Mouse (Mus musculus) lung, adult 18-20 months (tissue): ENCODE data around the gene Gm20388.
"Not testable (repeated sequence)": the region's sequence is repeated elsewhere in the genome, so short reads cannot be mapped to it uniquely, and the experiment has no call there.

Experiments
- DNase-seq, 2 experiments: peaks; one replicate each; pipeline ENCODE4 v3.0.0; 2022; ENCODE audit warnings: mixed read lengths in 2 of 2

Gm20388 gene

DNA sequence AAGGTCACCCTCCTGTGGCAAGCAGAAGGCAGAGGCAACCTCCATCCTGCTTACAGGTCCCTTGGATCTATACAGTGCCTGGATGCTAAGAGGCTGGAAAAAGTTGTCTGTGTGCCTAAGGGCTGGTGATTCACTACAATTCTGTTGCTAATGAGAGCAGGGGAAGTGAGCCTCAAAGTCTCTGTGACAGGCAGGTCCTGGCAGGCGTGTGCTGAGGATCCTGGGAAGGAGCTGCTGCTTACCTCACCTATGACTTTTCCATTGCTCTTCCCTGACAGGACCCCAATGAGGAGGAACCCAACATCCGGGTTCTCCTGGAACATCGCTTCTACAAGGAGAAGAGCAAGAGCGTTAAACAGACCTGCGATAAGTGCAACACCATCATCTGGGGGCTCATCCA is 3543.3 kb downstream of the Gm20388 start:
- DNase-seq: no peak

DNA sequence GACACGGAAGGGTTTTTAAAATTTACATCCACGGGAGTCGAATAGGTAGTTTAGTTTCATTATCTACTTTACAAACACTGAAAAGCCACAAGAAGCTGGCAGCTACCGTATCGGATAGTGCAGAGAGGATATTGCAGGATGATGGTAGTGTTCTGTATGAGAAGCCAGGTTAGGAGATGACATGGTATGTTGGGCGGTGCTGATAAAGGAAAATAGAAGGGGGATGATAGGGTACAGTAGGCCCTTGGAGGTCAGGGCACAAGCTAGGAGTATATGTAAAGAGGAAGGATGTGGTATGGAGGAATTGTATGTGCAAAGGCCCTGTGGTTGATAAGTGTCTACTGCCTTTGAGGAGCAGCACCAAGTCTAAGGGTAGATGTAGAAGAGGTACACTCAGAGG is 3543.9 kb downstream of the Gm20388 start:
- no peak for DNase-seq

DNA sequence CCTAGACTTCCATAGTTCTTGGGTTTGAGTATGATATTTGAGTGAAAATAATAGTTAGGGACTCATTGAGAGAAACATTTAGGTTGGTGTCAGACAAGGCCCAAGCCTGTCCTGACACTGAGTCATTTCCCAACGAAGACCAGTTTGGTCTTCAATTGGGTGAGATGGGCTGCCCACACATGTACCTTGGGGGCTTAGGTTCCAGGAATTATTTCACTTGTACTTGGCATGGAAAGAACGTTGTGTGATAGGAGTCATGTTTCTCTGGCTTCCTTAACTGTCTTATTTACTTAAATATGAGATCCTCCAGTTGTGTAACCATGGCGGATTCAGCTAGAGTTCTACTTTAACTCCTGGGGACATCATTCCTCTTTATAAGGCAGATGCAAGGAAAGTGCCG is 3553.0 kb downstream of the Gm20388 start:
- DNase-seq: no peak

DNA sequence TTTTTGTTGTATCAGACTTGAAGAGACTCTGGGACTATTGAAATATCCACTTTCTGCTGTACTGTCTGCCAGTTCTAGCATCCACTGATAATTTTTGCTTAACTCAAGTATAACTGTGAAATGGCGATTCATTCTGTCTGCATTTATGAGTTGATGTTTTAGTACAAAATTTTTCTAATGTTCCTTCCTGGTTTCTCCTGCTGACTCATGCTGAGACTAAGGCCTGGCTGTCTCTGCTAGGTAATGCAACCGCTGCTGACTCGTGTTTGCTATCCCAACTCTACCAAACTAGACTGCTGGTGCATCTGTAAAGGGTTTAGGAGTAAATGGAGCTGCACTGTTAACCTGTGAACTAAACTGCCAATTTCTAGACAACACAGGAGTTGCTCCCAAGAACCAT is 3556.8 kb downstream of the Gm20388 start:
- DNase-seq: no peak

DNA sequence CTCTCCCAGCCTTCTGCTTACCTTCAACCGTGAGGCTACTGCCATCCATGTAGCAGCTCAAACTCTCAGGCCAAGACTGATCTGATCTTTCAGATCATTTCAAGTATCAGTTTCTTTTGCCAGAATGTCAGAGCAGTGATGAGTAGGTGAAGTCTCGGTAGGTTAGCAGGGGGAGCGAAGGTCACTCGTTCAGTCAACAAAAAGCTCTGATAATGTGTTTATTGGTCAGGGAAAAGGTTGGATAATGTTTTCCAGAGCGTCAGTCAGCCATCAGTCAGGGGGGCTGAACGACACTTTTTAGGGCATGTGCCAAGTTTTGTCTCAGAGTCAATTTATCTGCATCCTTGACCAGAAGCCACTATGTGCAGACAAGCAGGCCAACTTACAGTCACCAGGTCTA is 3562.3 kb downstream of the Gm20388 start:
- DNase-seq: not testable (repeated sequence)

DNA sequence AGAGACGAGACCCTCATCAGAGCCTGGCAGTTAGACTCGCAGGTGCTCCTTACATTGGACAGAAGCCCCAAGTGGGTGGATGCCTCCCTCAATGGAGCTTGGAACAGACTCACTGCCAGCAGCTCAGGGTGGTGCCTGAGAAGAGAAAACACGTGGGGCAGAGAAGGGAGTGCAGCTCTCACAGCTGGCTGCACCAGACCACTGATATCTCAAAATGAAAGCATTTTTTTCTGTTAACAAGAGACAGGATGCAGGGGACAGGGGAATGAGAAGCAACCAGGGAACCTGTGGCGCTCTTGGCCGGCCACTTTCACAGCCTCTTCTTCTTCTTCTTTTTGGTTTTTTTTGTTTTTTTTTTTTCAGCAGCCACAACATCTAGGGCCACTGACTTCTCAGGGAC is 3563.9 kb downstream of the Gm20388 start:
- not testable (repeated sequence) for DNase-seq

DNA sequence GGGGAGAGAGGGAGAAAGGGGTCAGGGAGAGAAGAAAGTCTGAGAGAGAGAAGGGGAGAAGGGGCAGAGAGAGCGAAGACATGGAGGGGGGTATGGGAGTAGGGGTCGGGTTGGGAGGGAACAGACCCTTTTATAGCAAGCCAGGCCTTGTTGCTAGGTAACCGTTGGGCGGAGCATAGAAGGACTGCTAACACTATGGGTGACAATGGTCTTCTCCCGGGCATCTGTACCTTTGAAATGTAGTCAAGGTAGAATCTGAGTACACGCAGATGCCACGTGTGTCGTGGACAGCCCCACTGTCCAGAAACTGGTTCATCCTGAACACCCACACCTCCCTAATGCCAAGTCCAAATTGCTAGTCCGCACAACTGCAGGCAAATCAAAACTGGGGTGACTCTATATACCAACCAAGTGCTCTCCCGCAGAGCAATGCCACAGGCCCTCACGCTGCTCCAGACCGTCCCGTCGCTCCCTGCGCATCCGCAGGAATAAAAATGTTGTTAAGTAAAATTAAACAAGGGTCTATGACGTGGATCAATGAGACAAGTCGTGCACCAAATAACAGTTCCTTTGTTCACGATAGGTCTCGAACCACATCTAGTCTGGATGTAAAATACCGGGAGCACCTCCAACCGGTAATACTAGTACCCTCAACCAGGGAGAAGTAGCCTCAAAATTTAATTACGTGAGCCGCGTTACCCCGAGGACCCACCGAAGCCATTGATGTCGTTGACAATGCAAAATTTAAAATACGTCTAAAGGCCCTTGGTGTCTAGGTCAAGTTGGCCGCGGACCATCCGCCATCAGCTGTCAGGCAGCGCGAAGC is 3566.5 kb downstream of the Gm20388 start:
- peak; percentile 9 to 12 for DNase-seq

DNA sequence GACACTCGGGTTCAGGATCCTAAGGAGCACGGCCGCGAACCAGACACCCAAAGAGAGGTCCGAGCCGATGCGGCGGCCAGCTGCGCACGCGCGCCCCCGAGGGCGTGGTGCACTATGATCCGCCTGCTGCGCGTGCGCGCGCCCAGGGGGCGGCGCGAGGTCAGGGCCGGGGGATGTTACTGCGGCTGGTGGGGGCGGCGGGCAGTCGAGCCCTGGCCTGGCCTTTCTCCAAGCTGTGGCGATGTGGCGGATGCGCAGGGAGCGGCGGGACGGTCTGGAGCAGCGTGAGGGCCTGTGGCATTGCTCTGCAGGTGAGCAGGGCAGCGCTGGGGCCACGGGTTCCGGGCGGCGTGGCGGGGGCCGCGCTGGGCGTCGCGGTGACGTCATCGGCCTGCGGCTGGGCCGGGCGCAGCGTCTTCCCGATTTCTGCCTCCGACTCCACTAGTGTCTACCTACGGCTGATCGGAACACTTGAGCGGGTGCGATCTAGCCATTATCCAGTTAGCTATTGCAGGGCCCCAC is 3567.2 kb downstream of the Gm20388 start, which contains the start of gene Afg3l1:
TSS of gene Afg3l1 (plus strand) at position 167 of the 522 bp plus-strand sequence.
- DNase-seq: peak; percentile 91 to 92

DNA sequence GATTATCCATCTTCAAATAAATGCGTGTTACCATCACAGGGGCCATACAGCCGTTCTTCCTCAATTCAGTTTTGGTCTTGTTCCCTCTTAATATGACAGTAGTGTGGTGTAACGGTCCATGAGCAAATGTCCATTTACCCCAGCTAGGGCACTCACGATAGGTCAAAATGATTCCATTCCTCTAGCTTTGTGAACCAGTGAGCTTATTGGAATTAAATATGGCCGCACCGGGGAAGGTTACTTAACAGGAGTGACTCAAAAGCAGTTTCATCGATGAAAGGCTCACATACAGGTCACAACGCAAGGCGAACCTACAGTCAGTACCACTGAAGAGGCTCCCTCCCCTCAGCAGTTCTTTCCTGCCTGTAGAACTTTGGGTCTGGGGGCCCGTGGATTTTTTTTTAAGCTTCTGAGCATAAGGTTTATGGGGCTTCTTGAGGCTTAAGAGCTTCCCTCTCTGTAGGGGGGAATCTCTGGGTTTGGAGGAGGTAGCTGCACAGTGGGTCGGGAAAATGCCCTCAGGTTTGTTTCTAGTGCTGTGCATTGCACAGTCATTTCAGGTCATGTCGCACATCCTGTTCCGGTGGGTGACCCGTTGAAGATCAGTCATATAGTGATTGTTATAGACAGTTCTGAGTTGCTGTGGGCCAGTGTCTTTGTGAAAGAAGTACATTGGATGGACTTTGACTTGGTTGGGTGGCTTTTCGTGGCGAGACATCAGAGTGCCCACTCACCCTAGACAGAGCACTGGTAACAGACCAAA is 3568.0 kb downstream of the Gm20388 start:
- DNase-seq: no peak

DNA sequence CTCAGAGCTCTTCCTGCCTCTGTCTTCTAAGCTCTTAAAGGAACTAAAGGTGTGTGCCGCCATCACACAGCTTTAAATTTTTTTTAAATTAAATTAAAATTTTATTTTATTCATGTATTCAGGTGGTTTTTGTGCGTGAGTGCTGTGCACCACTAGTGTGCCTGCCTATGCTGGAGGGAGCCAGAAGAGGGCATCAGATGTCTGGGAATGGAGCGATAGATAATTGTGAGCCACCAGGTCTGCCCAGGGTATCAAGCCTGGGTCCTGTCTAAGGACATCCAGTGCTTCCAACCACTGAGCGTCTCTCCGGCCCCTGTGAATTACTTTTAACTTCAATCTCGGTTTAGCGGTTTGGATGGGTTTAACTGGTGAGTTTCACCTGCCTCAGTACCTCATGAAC is 3572.0 kb downstream of the Gm20388 start:
- DNase-seq: no peak

DNA sequence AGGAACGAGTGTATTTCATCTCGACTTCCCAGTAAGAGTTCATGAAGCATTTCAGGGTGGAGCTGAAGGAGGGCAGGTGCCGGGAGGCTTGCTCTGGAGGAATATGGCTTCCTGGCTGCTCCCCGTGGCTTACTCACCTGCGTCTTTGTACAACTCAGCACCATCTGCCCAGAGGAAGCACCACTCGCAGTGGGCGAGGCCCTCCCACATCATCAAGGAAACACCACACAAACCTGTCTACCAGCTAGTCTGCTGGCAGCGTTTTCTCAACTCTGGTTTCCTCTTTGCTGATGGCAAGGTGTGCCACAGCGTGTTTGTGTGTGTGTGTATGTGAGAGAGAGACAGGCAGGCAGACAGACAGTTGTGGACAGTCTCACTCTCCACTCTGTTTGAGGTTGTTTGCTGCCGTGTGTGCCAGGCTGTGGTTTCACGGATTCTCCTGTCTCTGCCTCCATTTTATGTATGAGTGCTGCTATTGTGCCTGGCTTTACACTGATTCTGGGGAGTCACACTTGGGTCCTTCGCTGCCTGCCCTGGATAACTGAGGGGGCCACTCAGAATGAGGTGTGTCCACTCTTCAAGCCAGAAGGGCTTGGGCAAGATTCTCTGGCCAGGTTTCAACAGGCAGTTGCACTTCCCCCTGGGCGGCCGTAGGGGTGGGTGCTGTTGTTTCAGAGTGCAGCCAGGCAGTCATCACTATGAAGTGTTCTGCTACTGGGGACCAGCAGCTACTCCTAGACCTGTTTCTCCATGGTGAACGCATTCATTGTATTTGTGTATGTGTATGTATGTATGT is 3580.8 kb downstream of the Gm20388 start:
- DNase-seq: peak in 1 of 2 experiments; percentile 43

DNA sequence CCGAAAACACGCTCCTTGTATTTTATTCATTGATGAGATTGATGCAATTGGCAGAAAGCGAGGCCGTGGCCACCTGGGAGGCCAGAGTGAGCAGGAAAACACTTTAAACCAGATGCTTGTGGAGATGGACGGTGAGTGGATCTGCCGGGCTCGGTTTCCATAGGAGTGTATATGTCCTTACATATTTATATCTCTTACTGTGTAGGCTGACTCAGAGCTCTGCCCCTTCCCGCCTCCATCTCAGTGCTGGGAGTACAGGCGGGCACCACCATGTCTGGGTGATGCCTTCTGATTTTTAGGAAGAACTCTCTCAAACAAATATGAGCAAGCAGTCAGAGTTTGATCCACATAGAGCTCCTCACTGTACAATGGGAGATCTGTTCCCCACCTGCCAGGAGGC is 3582.3 kb downstream of the Gm20388 start:
- no peak for DNase-seq

DNA sequence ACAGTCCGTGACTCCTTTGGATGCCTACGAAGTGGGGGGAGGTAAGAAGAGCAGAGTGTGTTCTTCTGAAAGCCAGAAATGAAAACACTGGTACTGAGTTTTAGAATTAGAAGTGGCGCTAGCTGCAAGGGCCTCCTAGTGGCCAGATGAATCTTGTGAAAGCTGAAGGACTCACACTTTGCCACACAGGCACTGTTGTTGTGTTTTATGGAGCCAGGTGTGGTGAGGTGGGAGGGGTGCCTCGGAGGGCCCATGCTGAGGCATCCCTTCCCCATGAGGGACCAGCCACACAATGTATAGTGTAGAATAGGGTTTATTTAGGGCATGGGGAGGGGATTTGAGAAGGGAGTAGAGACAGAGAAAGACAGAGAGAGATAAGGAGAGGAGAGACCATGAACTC is 3587.1 kb downstream of the Gm20388 start:
- DNase-seq: no peak

DNA sequence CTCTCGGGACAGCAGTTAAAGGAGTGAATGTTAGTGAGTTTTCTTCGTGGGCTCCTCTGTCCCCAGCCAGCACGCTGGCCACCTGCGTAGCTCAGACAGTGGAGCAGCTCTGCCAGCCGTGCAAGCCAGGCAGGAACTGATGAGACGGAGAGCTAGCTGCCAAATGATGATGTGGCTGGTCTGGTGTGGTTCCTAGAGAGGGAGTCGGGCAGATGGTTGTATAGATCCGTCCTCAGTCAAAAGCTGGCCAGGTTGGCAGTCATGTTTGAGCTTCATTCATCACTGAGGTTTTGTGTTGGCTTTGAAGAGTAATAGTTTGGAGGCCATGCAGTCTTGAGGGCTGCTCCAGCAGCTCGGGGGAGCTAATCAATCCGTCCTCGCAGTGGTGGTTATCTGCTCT is 3588.3 kb downstream of the Gm20388 start:
- no peak for DNase-seq

DNA sequence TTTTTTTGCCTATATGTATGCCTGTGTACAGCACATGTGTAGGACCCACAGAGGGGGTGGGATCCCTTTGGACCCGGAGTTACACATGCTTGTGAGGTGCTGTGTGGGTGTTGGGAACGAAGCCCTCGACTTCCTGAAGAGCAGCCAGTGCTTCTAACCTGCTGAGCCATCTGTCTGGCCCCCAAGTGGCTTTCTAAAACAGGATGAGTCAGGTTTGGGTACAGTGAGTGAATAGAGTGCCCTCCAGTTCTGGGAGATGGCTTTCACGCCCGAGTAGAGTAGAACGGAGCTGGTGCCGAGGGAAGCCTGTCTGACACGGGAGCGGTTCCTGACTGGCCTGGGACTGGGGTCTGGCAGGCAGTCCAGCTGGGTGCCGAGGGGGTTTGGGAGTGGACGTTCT is 3588.9 kb downstream of the Gm20388 start:
- no peak for DNase-seq

DNA sequence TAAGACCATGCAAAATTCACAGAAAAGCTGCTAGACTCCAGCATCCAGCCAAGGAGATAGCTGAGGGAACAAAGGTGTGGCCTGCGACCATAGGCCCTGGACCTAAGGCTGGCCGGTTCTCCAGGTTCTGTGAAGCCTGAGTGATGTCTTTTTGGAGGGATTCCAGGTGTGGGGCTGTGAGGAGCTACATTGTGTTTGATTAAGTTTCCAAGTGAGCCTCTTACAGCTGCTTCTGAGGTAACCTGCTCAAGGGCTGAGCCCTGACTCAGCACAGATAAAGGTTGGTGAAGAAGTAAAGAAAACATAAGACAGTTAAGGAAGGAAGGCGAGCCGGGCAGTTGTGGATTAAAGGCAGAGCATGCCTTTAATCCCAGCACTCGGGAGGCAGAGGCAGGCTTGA is 3591.6 kb downstream of the Gm20388 start:
- DNase-seq: peak in 1 of 2 experiments; percentile 30

DNA sequence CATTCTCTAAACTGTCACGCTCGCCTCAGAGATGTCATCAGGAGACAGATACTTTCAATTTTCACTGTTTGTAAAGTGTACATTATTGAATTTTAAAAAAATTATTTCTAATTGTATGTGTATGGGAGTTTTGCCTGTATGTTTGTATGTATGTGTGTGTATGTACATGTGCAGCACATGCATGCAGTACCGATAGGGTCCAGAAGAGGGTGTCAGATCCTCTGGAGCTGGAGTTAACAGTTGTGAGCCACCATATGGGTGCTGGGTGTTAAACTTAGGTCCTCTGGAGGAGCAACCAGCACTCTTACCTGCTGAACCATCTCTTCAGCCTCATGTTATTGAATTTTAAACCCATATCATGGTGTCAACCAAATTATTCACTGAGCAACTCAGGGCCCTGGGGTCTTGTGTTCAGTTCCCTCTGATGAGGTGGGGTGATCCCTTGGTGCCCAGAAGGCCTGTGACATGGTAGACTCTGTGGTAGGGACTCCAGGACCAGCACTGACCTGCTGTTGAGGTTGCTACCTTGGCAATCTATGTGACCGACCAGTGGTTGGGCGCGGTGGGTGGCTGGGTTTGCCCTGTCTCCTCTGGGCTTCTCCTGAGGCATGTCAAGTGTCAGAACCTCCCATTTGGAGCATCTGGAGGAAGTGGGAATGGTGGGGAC is 3593.3 kb downstream of the Gm20388 start:
- DNase-seq: no peak

DNA sequence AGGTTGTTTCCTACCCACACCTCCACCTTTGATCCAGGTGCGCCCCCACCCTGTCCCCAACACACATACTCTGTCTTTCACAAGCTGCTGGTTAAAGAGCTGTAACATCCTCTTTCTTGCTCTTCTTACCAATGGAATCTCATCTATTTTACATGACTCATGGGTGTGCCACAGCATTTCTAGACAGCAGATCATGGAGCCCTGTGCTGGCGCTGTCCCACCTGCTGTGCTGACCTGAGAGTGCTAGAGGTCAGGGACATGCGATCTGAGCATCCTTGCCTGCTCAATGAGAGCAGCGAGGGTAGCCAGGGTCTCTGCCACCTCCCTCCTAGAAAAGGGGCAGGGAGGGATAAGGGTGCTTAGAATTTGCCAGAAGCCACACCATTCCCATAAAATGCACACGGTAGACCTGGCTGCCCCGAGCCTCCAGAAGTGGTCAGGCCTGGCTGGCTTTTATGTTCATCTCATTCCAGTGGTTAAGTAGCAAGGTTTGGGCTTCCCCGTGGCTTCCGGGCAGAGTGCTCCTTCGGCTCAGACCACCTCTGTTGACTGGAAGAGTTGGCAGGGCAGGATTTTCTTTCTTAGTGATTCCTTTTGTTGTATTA is 3594.1 kb downstream of the Gm20388 start:
- DNase-seq: no peak

DNA sequence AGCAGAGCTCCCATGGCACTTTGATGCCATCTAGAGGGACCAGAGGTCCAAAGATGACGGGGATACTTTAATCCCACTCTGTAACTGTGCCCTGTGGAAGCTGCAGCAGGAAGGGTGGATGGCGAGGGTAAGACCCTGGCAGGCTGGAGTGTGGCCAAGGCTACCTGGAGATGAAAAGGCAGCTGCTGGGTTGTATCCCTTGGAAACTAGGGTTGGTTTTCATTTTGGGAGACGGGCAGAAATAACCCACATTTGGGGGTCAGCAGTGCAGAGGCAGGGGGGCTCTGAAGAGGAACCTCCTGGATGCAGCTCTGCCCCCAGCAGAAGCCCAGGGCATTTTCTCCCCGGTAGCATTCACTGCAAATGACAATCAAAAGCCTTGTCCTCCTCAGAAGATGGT is 3594.6 kb downstream of the Gm20388 start:
- DNase-seq: no peak

DNA sequence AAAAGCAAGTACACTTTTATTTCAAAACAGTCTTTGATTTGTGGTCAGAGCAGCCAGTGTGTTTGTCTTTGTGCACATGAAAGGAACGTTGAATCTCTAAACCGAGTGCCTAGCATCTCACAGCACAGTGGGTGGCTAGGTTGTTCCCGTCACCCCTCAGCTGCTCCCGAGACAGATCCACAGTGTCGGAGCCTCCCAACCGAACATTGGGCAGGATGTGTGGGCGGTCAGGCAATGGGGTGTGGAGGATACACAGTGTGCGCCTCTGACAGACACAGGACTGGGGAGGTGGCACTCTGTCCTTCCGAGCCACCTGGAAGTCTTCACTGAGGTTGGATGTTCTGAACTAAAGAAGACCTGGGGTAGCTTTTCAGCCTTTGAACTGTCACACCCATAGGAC is 3595.1 kb downstream of the Gm20388 start:
- no peak for DNase-seq

DNA sequence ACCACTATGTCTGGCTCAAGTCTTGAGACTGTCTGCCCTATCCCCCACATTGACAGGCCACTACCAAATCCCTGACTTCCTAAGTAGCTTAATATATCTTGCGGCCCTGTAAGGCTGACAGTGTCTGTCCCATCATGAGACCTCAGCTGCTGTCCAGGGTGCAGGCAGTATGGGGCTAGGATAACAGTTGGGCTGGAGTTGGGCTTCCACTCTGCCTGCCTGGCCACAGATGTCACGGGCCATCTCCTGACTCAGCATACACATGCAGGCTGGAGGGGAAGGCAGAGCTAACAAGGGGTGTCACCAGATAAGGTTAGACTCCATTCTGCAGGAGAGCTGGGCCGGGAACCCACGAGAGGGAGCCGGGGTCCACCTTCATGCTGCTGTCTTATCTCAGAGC is 3596.5 kb downstream of the Gm20388 start:
- DNase-seq: no peak

DNA sequence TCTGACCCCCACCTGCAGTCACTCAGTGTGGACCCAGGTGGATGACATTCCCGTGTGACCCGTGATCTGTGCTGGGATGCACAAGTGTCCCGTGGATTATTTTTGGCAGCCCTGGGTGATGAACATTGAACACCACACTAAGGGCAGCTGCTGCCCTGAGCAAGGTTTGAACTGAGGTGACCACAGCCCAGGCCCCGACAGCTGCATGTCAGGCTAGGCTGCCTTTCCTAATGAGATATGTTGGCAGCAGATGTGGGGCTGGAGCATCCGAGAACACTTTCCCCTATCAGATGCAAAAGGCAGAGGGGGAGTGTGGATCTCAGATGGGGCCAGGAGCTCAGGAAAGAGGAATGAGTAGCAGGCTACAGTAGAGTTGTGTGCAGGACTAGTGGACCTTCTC is 3600.2 kb downstream of the Gm20388 start:
- DNase-seq: no peak
